8 mouse cellular contexts compared by ENCODE assay signal in the genomic region with DNA sequence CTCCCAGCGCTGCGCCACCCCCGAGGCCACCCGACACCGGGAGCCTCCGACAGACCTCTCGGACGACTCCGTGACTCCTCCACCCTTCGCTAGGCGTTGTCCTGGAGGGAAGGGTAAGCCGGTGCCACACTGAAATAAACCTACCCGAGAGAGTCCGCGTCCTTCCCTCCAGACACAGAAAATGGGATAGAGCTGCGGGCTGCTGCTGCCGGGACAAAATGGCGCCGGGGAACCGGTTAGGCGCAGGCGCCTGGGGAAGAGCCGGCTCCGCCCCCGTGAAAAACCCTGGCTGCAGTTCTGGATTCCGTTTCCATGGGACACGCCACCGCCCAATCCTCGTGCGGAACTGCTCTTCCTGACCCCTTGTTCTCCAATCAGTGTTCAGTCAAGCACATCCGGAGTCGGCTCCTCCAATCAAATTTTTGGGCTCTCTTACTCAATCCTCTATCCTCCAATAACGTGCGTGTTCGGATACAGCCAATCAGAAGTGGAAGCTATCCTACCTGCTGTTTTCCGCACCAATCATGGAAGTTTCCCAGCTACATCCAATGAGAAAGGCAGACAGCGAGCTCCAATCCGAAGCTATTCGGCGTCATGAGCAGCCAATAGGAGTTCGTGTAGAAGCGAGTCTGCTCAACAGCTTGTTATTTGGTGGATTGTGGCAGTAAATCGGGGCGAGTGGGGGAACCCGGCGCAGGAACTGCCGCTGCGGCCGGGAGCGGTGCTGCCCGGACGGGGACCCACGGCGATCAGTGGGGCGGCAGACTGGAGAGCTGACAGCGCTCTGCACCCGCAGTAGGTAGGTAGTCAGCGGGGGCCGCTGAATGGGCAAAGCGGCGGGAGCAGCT. TPM values are rescaled to one million over a fixed set of nuclear protein-coding genes. Genes with fewer than 3 reads are reported as not detected.
A peak's percentile ranks its signal among the peaks of the same experiment; 100 is the strongest.
DNase-seq lines count a peak whose midpoint lies in the region; ATAC-seq and TF ChIP-seq lines count a peak whose summit lies in the region.

Gene Arid4a, plus strand, starts transcription at position 628 of the 848 bp plus-strand sequence.

- TF ChIP-seq POLR2A in olfactory bulb, adult 2 months (IDR thresholded peaks at IDR 0.05; ENCODE audit: insufficient read depth, low read depth, low read length) = peak; percentile 84
- TF ChIP-seq POLR2A in thymus, adult 2 months (IDR thresholded peaks at IDR 0.05; ENCODE audit: control insufficient read depth, extremely low read depth, insufficient read depth, low read length, poor library complexity) = peak; percentile 97

- TF ChIP-seq CTCF in G1E (IDR thresholded peaks at IDR 0.05; ENCODE audit: low read depth, low read length) = no peak
- TF ChIP-seq CTCF in layer of hippocampus, adult 2 months (conservative IDR thresholded peaks at IDR 0.05) = no peak
- TF ChIP-seq CTCF in lung, embryonic 14.5 days (IDR thresholded peaks at IDR 0.05; ENCODE audit: low read depth) = no peak
- TF ChIP-seq CTCF in olfactory bulb, adult 2 months (IDR thresholded peaks at IDR 0.05; ENCODE audit: insufficient read depth, low read depth, low read length) = no peak
- TF ChIP-seq CTCF in thymus, adult 2 months (IDR thresholded peaks at IDR 0.05; ENCODE audit: borderline replicate concordance, control insufficient read depth, extremely low read depth, insufficient read depth, low read length, poor library complexity) = no peak

- H3K4me3 ChIP-seq in G1E (ENCODE audit: low read depth, low read length) = peak within 1 kb of the TSS; percentile 84
- peak within 1 kb of the TSS; percentile 99 for H3K4me3 ChIP-seq in forebrain, embryonic 16.5 days (replicated peaks; ENCODE audit: low read length)
- peak within 1 kb of the TSS; percentile 98 for H3K4me3 ChIP-seq in layer of hippocampus, adult 2 months
- peak within 1 kb of the TSS; percentile 97 for H3K4me3 ChIP-seq in lung, embryonic 14.5 days (ENCODE audit: low read depth, low read length)
- peak within 1 kb of the TSS; percentile 97 for H3K4me3 ChIP-seq in olfactory bulb, adult 2 months (ENCODE audit: insufficient read depth, low read depth, low read length)
- H3K4me3 ChIP-seq in thymus, adult 2 months (ENCODE audit: control insufficient read depth, insufficient read depth, low read length) = peak within 1 kb of the TSS; percentile 88

- peak; percentile 97 for ATAC-seq in G1E (ENCODE audit: extremely low read depth, insufficient number of reproducible peaks, low FRiP score, poor library complexity, severe bottlenecking)
- ATAC-seq in forebrain, embryonic 16.5 days = peak; percentile 98
- peak; percentile 99 for ATAC-seq in lung, embryonic 14.5 days (ENCODE audit: insufficient read depth)

- H3K9ac ChIP-seq in forebrain, embryonic 16.5 days (replicated peaks; ENCODE audit: low read depth, low read length) = peak within 1 kb of the TSS; percentile 89
- H3K9ac ChIP-seq in lung, embryonic 14.5 days = peak within 1 kb of the TSS; percentile 88

- peak within 1 kb of the TSS; percentile 99 for H3K27ac ChIP-seq in forebrain, embryonic 16.5 days (ENCODE audit: low read length)
- H3K27ac ChIP-seq in layer of hippocampus, adult 2 months = peak within 1 kb of the TSS; percentile 98
- peak within 1 kb of the TSS; percentile 98 for H3K27ac ChIP-seq in lung, embryonic 14.5 days (ENCODE audit: low read depth)
- H3K27ac ChIP-seq in olfactory bulb, adult 2 months (ENCODE audit: insufficient read depth, low read depth, low read length) = peak within 1 kb of the TSS; percentile 98
- H3K27ac ChIP-seq in thymus, adult 2 months (ENCODE audit: control insufficient read depth, insufficient read depth, low read length) = peak within 1 kb of the TSS; percentile 95

- H3K4me1 ChIP-seq in G1E (ENCODE audit: insufficient read depth, low read depth, low read length) = peaks cover 35% of the 10 kb centered on the region
- peaks cover 25% of the 10 kb centered on the region for H3K4me1 ChIP-seq in forebrain, embryonic 16.5 days (replicated peaks; ENCODE audit: control insufficient read depth, insufficient read depth, low read length)
- H3K4me1 ChIP-seq in lung, embryonic 14.5 days (ENCODE audit: insufficient read depth) = peaks cover 14% of the 10 kb centered on the region
- H3K4me1 ChIP-seq in olfactory bulb, adult 2 months (ENCODE audit: control insufficient read depth, insufficient read depth, low read length) = peaks cover 6% of the 10 kb centered on the region; the same call in 1 of the 2 replicates
- H3K4me1 ChIP-seq in thymus, adult 2 months (replicated peaks; ENCODE audit: control insufficient read depth, insufficient read depth, low read length) = peaks cover 9% of the 10 kb centered on the region

- no peaks in the 10 kb centered on the region for H3K9me3 ChIP-seq in G1E (replicated peaks)
- no peaks in the 10 kb centered on the region for H3K9me3 ChIP-seq in forebrain, embryonic 16.5 days (ENCODE audit: control insufficient read depth, low read length)
- H3K9me3 ChIP-seq in lung, embryonic 14.5 days (ENCODE audit: low read depth, low read length) = no peaks in the 10 kb centered on the region

- H3K36me3 ChIP-seq in G1E (replicated peaks) = peaks cover 44% of the 10 kb centered on the region
- H3K36me3 ChIP-seq in forebrain, embryonic 16.5 days (ENCODE audit: control insufficient read depth, insufficient read depth) = peaks cover 5% of the 10 kb centered on the region
- H3K36me3 ChIP-seq in lung, embryonic 14.5 days (ENCODE audit: insufficient read depth) = peaks cover 33% of the 10 kb centered on the region
- H3K36me3 ChIP-seq in thymus, adult 2 months (ENCODE audit: control insufficient read depth, insufficient read depth, low read length) = peaks cover 19% of the 10 kb centered on the region

- no peaks in the 10 kb centered on the region for H3K27me3 ChIP-seq in G1E (ENCODE audit: insufficient read depth, low read length)
- H3K27me3 ChIP-seq in forebrain, embryonic 16.5 days (replicated peaks; ENCODE audit: control insufficient read depth, insufficient read depth, low read length) = no peaks in the 10 kb centered on the region
- H3K27me3 ChIP-seq in lung, embryonic 14.5 days (ENCODE audit: insufficient read depth, low read length) = no peaks in the 10 kb centered on the region
- no peaks in the 10 kb centered on the region for H3K27me3 ChIP-seq in thymus, adult 2 months (ENCODE audit: control insufficient read depth, insufficient read depth, low read length)

- intact Hi-C loops in heart, postnatal 36 days (cut with DNase I) = loop anchor here (2.0 kb wide), 2 partner anchors 31 to 41 kb away; partner anchors contain the start of gene Psma3

- DNase-seq in G1E (ENCODE audit: low spot score) = peak; percentile 100
- peak; percentile 95 to 98 for DNase-seq in cerebellum, adult 18-20 months
- peak; percentile 92 to 97 for DNase-seq in heart, postnatal 36 days
- DNase-seq in layer of hippocampus, adult 2 months (ENCODE audit: low spot score in 2 of 2) = peak; percentile 97 to 100
- peak; percentile 99 for DNase-seq in lung, embryonic 14.5 days
- DNase-seq in thymus, adult 2 months = peak; percentile 93

- under 1% methylated on average over 61 of the region's 61 CpGs for WGBS in forebrain, embryonic 16.5 days
- WGBS in lung, embryonic 14.5 days = under 1% methylated on average over 61 of the region's 61 CpGs
- WGBS in olfactory bulb, adult 2 months = under 1% methylated on average over 61 of the region's 61 CpGs
- under 1% methylated on average over 61 of the region's 61 CpGs for WGBS in thymus, adult 2 months

- peak within 1 kb of the TSS; percentile 89 for H3K4me2 ChIP-seq in forebrain, embryonic 16.5 days (ENCODE audit: low read length)
- peak within 1 kb of the TSS; percentile 78 for H3K4me2 ChIP-seq in lung, embryonic 14.5 days

RNA-seq across cellular contexts. Expression of gene Arid4a, which starts in this region (rescaled TPM):
- total RNA-seq in G1E (2014; fragmentation: Nextera tagmentation) (55.4 and 57.4 TPM in 2 replicates), G1E (2017) (44.5 and 57.5 TPM in 2 replicates)
- 11.7 and 12.4 TPM in 2 replicates for polyA plus RNA-seq in G1E (2012)
- 51.2 and 52.1 TPM in 2 replicates for polyA plus RNA-seq in forebrain, embryonic 16.5 days (2015; fragmentation: Nextera tagmentation; extraction: Ambion mirVana)
- 10 to 100 TPM; 14.3 to 17.0 TPM for total RNA-seq in heart, postnatal 36 days (2021)
- total RNA-seq in layer of hippocampus, adult 2 months (2021) = 10 to 100 TPM; 37.3 to 40.2 TPM
- polyA plus RNA-seq in lung, embryonic 14.5 days (2014; fragmentation: Nextera tagmentation; extraction: Ambion mirVana) = 35.9 and 37.2 TPM in 2 replicates
- polyA plus RNA-seq in olfactory bulb, adult 2 months (2012; ENCODE audit: insufficient read depth, insufficient read length, low replicate concordance, missing spikeins) = not detected in 2 replicates
- polyA plus RNA-seq in thymus, adult 2 months (2012; rRNA removed) = 7.5 and 8.1 TPM in 2 replicates

Comparison
In these comparisons a context has a peak if more than half of its experiments do, and no peak if none do; other contexts are left out.
1. Peak in every context shown above with its lines: DNase-seq, ATAC-seq, H3K4me3 ChIP-seq and H3K27ac ChIP-seq.